Mouse (Mus musculus) hindbrain, embryonic 14.5 days (tissue): ENCODE data around the gene Usp22. TPM values are rescaled to one million over a fixed set of nuclear protein-coding genes. Genes with fewer than 3 reads are reported as not detected.

ENCODE experiments used
- ATAC-seq: fragments of 200-750 bp; cut with Nextera tagmentation; 2 replicates; pipeline ENCODE4 v1.8.0; 2017; ENCODE audit warnings: moderate number of reproducible peaks, mild to moderate bottlenecking, moderate TSS enrichment, moderate library complexity; ENCODE audit not compliant: low FRiP score
- DNase-seq: peaks from one replicate; pipeline ENCODE4 v3.0.0-alpha.2; 2015; ENCODE audit warnings: low spot score
- H3K27ac ChIP-seq: fragments of 300-500 bp; sonication (generic); 2 replicates; pipeline ENCODE4 v1.5.1; 2014; ENCODE audit warnings: mild to moderate bottlenecking, moderate library complexity
- H3K27me3 ChIP-seq: fragments of 300-500 bp; sonication (generic); 2 replicates; pipeline ENCODE4 v1.6.1; 2014; ENCODE audit warnings: mild to moderate bottlenecking, low read length, mixed read lengths; ENCODE audit not compliant: control insufficient read depth, insufficient read depth
- H3K36me3 ChIP-seq: fragments of 300-500 bp; sonication (generic); replicated peaks from 2 replicates; pipeline ENCODE4 v1.6.1; 2014; ENCODE audit not compliant: control insufficient read depth, insufficient read depth
- H3K4me1 ChIP-seq: fragments of 300-500 bp; sonication (generic); replicated peaks from 2 replicates; pipeline ENCODE4 v1.6.1; 2014; ENCODE audit warnings: antibody characterized with exemption, low read length, mixed read lengths; ENCODE audit not compliant: control insufficient read depth, insufficient read depth
- H3K4me2 ChIP-seq: fragments of 300-500 bp; sonication (generic); replicated peaks from 2 replicates; pipeline ENCODE4 v1.6.1; 2014; ENCODE audit warnings: mild to moderate bottlenecking, moderate library complexity
- H3K4me3 ChIP-seq: fragments of 300-500 bp; sonication (generic); replicated peaks from 2 replicates; pipeline ENCODE4 v1.5.1; 2014; ENCODE audit warnings: mild to moderate bottlenecking, low read length
- H3K9ac ChIP-seq: fragments of 300-500 bp; sonication (generic); 2 replicates; pipeline ENCODE4 v1.6.1; 2014
- H3K9me3 ChIP-seq: fragments of 300-500 bp; sonication (generic); 2 replicates; pipeline ENCODE4 v1.6.1; 2016; ENCODE audit warnings: low read length; ENCODE audit not compliant: control insufficient read depth
- WGBS: fragments of 180-500 bp; shearing (Covaris S2); extraction: QIAGEN DNeasy Blood & Tissue Kit; methylation state at CpG from one replicate; pipeline ENCODE4 v1.1.7; 2014; 5-methylcytosine and 5-hydroxymethylcytosine counted together
- polyA plus RNA-seq: library from polyadenylated mRNA; unstranded; fragments of >200 nt; fragmentation: Nextera tagmentation; extraction: Ambion mirVana; gene quantifications from 2 replicates; pipeline ENCODE4 v1.2.1, GENCODE M21; 2014

Gene Usp22
- polyA plus RNA-seq, 1 experiment from 2014 or later, result 473 TPM

- no peak overlapping the region for H3K4me2 ChIP-seq
- H3K27ac ChIP-seq, result no peak overlapping the region
- ATAC-seq (no peak), DNase-seq (no peak)
- H3K9me3 ChIP-seq, result no peaks in the 10 kb centered on the region
- no peak overlapping the region for H3K9ac ChIP-seq
- 88% methylated on average over 9 of the region's 9 CpGs for WGBS
- H3K36me3 ChIP-seq, result no peaks in the 10 kb centered on the region
- H3K27me3 ChIP-seq, result no peaks in the 10 kb centered on the region
- no peak overlapping the region for H3K4me3 ChIP-seq
- no peaks in the 10 kb centered on the region for H3K4me1 ChIP-seq
Observed at GRCm38 (mm10) chr11:61122283-61122768, 52.5 kb downstream of the Usp22 start.

- no peaks in the 10 kb centered on the region for H3K36me3 ChIP-seq
- DNase-seq (no peak), ATAC-seq (no peak)
- no peak overlapping the region for H3K9ac ChIP-seq
- H3K9me3 ChIP-seq, result no peaks in the 10 kb centered on the region
- no peak overlapping the region for H3K4me3 ChIP-seq
- no peaks in the 10 kb centered on the region for H3K4me1 ChIP-seq
- no peak overlapping the region for H3K27ac ChIP-seq
- WGBS, result 86% methylated on average over 3 of the region's 3 CpGs
- no peaks in the 10 kb centered on the region for H3K27me3 ChIP-seq
- H3K4me2 ChIP-seq, result no peak overlapping the region
Observed at GRCm38 (mm10) chr11:61119996-61120583, 54.8 kb downstream of the Usp22 start.

GRCm38 (mm10) chr11:61116226-61116625, 58.6 kb downstream of the Usp22 start:
- H3K9me3 ChIP-seq, result no peaks in the 10 kb centered on the region
- no peak overlapping the region for H3K27ac ChIP-seq
- no peak for DNase-seq
- no peaks in the 10 kb centered on the region for H3K36me3 ChIP-seq
- no peak for ATAC-seq
- H3K27me3 ChIP-seq, result no peaks in the 10 kb centered on the region
- WGBS, result 68% methylated on average over 8 of the region's 8 CpGs
- no peak overlapping the region for H3K4me2 ChIP-seq
- H3K4me3 ChIP-seq, result no peak overlapping the region
- H3K9ac ChIP-seq, result no peak overlapping the region
- no peaks in the 10 kb centered on the region for H3K4me1 ChIP-seq

- H3K4me3 ChIP-seq, result no peak overlapping the region
- H3K4me2 ChIP-seq, result no peak overlapping the region
- no peaks in the 10 kb centered on the region for H3K9me3 ChIP-seq
- H3K27ac ChIP-seq, result no peak overlapping the region
- no peaks in the 10 kb centered on the region for H3K36me3 ChIP-seq
- no peaks in the 10 kb centered on the region for H3K4me1 ChIP-seq
- WGBS, result 87% methylated on average over 8 of the region's 8 CpGs
- DNase-seq (no peak), ATAC-seq (no peak)
- no peaks in the 10 kb centered on the region for H3K27me3 ChIP-seq
- H3K9ac ChIP-seq, result no peak overlapping the region
Observed at GRCm38 (mm10) chr11:61112323-61112995, 62.4 kb downstream of the Usp22 start.

- no peaks in the 10 kb centered on the region for H3K9me3 ChIP-seq
- 91% methylated on average over 4 of the region's 4 CpGs for WGBS
- ATAC-seq, result no peak
Observed at GRCm38 (mm10) chr11:61111472-61111871, 63.4 kb downstream of the Usp22 start.

GRCm38 (mm10) chr11:61110928-61111327, 63.9 kb downstream of the Usp22 start:
- H3K9ac ChIP-seq, result no peak overlapping the region
- DNase-seq (no peak), ATAC-seq (no peak)
- no peaks in the 10 kb centered on the region for H3K27me3 ChIP-seq
- H3K4me2 ChIP-seq, result no peak overlapping the region
- no peaks in the 10 kb centered on the region for H3K36me3 ChIP-seq
- no peak overlapping the region for H3K4me3 ChIP-seq
- WGBS, result 36% methylated on average over 1 of the region's 1 CpGs
- no peaks in the 10 kb centered on the region for H3K4me1 ChIP-seq
- no peak overlapping the region for H3K27ac ChIP-seq
- no peaks in the 10 kb centered on the region for H3K9me3 ChIP-seq

More at GRCm38 (mm10) chr11:61111472-61111871, 63.4 kb downstream of the Usp22 start:
- no peaks in the 10 kb centered on the region for H3K36me3 ChIP-seq
- no peaks in the 10 kb centered on the region for H3K4me1 ChIP-seq
- no peak for DNase-seq
- H3K4me2 ChIP-seq, result no peak overlapping the region
- H3K27me3 ChIP-seq, result no peaks in the 10 kb centered on the region
- H3K9ac ChIP-seq, result no peak overlapping the region
- no peak overlapping the region for H3K27ac ChIP-seq
- H3K4me3 ChIP-seq, result no peak overlapping the region

GRCm38 (mm10) chr11:61110113-61110512, 64.7 kb downstream of the Usp22 start:
- Histone ChIP-seq H3K27ac (no peak overlapping the region), H3K9me3 (no peaks in the 10 kb centered on the region), H3K27me3 (no peaks in the 10 kb centered on the region), H3K36me3 (no peaks in the 10 kb centered on the region), H3K4me2 (no peak overlapping the region), H3K9ac (no peak overlapping the region), H3K4me3 (no peak overlapping the region), H3K4me1 (no peaks in the 10 kb centered on the region)
- ATAC-seq, result no peak
- 84% methylated on average over 10 of the region's 10 CpGs for WGBS
- no peak for DNase-seq

GRCm38 (mm10) chr11:61109707-61110106, 65.1 kb downstream of the Usp22 start:
- Histone ChIP-seq H3K27me3 (no peaks in the 10 kb centered on the region), H3K27ac (no peak overlapping the region)
- 88% methylated on average over 6 of the region's 6 CpGs for WGBS

GRCm38 (mm10) chr11:61108911-61109361, 65.9 kb downstream of the Usp22 start:
- H3K4me1 ChIP-seq, result no peaks in the 10 kb centered on the region
- no peaks in the 10 kb centered on the region for H3K27me3 ChIP-seq
- no peak overlapping the region for H3K27ac ChIP-seq
- no peaks in the 10 kb centered on the region for H3K36me3 ChIP-seq
- H3K9me3 ChIP-seq, result no peaks in the 10 kb centered on the region
- H3K4me3 ChIP-seq, result no peak overlapping the region
- WGBS, result 85% methylated on average over 12 of the region's 12 CpGs
- DNase-seq (no peak), ATAC-seq (no peak)
- H3K9ac ChIP-seq, result no peak overlapping the region
- no peak overlapping the region for H3K4me2 ChIP-seq

More at GRCm38 (mm10) chr11:61109707-61110106, 65.1 kb downstream of the Usp22 start:
- Histone ChIP-seq H3K4me2 (no peak overlapping the region), H3K9me3 (no peaks in the 10 kb centered on the region), H3K4me1 (no peaks in the 10 kb centered on the region), H3K36me3 (no peaks in the 10 kb centered on the region), H3K4me3 (no peak overlapping the region), H3K9ac (no peak overlapping the region)
- DNase-seq (no peak), ATAC-seq (no peak)
